Mouse (Mus musculus): Measurements from ENCODE around the gene Atp6v0c.

The Atp6v0c gene

GRCm38 (mm10) chr17:24169317-24170065 is at the start of gene Atp6v0c:
Gene Atp6v0c, minus strand, starts transcription at chr17:24169702.
- DNase-seq (ENCODE audit: extremely low read depth, low read depth, low spot score): no peak

GRCm38 (mm10) chr17:24216836-24217235 is 47.3 kb upstream of the Atp6v0c start:
- no peak for DNase-seq (ENCODE audit: extremely low read depth, low read depth, low spot score)

- DNase-seq (ENCODE audit: extremely low read depth, low read depth, low spot score): peak; percentile 95
Measured at GRCm38 (mm10) chr17:24213186-24213585, 43.7 kb upstream of the Atp6v0c start.

GRCm38 (mm10) chr17:24212441-24213018 is 43.0 kb upstream of the Atp6v0c start:
- DNase-seq (ENCODE audit: extremely low read depth, low read depth, low spot score): no peak

- no peak for DNase-seq (ENCODE audit: extremely low read depth, low read depth, low spot score)
Measured at GRCm38 (mm10) chr17:24211631-24212440, 42.3 kb upstream of the Atp6v0c start.

- no peak for DNase-seq (ENCODE audit: extremely low read depth, low read depth, low spot score)
Measured at GRCm38 (mm10) chr17:24210591-24210990, 41.1 kb upstream of the Atp6v0c start.

- no peak for DNase-seq (ENCODE audit: extremely low read depth, low read depth, low spot score)
Measured at GRCm38 (mm10) chr17:24209916-24210240, 40.4 kb upstream of the Atp6v0c start.

GRCm38 (mm10) chr17:24209043-24209915 is 39.8 kb upstream of the Atp6v0c start, which contains the start of gene Ntn3:
Gene Ntn3, minus strand, starts transcription at chr17:24209531.
- DNase-seq (ENCODE audit: extremely low read depth, low read depth, low spot score): no peak

- DNase-seq (ENCODE audit: extremely low read depth, low read depth, low spot score): no peak
Measured at GRCm38 (mm10) chr17:24208641-24209042, 39.1 kb upstream of the Atp6v0c start.

- no peak for DNase-seq (ENCODE audit: extremely low read depth, low read depth, low spot score)
Measured at GRCm38 (mm10) chr17:24207768-24208640, 38.5 kb upstream of the Atp6v0c start.

GRCm38 (mm10) chr17:24206451-24207351 is 37.2 kb upstream of the Atp6v0c start:
- no peak for DNase-seq (ENCODE audit: extremely low read depth, low read depth, low spot score)

GRCm38 (mm10) chr17:24205908-24206361 is 36.4 kb upstream of the Atp6v0c start:
- DNase-seq (ENCODE audit: extremely low read depth, low read depth, low spot score): no peak

GRCm38 (mm10) chr17:24205284-24205888 is 35.9 kb upstream of the Atp6v0c start, which contains the start of gene Tbc1d24:
Gene Tbc1d24, minus strand, starts transcription at chr17:24205562.
- no peak for DNase-seq (ENCODE audit: extremely low read depth, low read depth, low spot score)

- DNase-seq (ENCODE audit: extremely low read depth, low read depth, low spot score): no peak
Measured at GRCm38 (mm10) chr17:24204846-24205245, 35.3 kb upstream of the Atp6v0c start.

- DNase-seq (ENCODE audit: extremely low read depth, low read depth, low spot score): no peak
Measured at GRCm38 (mm10) chr17:24203611-24204534, 34.4 kb upstream of the Atp6v0c start.

- no peak for DNase-seq (ENCODE audit: extremely low read depth, low read depth, low spot score)
Measured at GRCm38 (mm10) chr17:24203068-24203467, 33.6 kb upstream of the Atp6v0c start.

- DNase-seq (ENCODE audit: extremely low read depth, low read depth, low spot score): no peak
Measured at GRCm38 (mm10) chr17:24201092-24201491, 31.6 kb upstream of the Atp6v0c start.
